Mouse (Mus musculus) hindbrain, postnatal 0 days (tissue): ENCODE data around the gene Grin3b. TPM values are rescaled to one million over a fixed set of nuclear protein-coding genes. Genes with fewer than 3 reads are reported as not detected.
A peak's percentile ranks its signal among the peaks of the same experiment; 100 is the strongest.

ENCODE experiments used
- ATAC-seq: fragments of 200-750 bp; cut with Nextera tagmentation; 2 replicates; pipeline ENCODE4 v1.8.0; 2017; ENCODE audit warnings: mild to moderate bottlenecking, moderate TSS enrichment, moderate library complexity
- DNase-seq: peaks from one replicate; pipeline ENCODE4 v3.0.0-alpha.2; 2015; ENCODE audit warnings: low spot score
- H3K27ac ChIP-seq: fragments of 300-500 bp; sonication (generic); 2 replicates; pipeline ENCODE4 v1.5.1; 2014; ENCODE audit warnings: mild to moderate bottlenecking
- H3K27me3 ChIP-seq: fragments of 300-500 bp; sonication (generic); 2 replicates; pipeline ENCODE4 v1.6.1; 2014; ENCODE audit warnings: low read length, mixed read lengths; ENCODE audit not compliant: insufficient read depth
- H3K36me3 ChIP-seq: fragments of 300-500 bp; sonication (generic); 2 replicates; pipeline ENCODE4 v1.6.1; 2014; ENCODE audit warnings: low read length, mixed read lengths; ENCODE audit not compliant: insufficient read depth
- H3K4me1 ChIP-seq: fragments of 300-500 bp; sonication (generic); 2 replicates; pipeline ENCODE4 v1.6.1; 2014; ENCODE audit warnings: antibody characterized with exemption, low read length, mixed read lengths; ENCODE audit not compliant: insufficient read depth
- H3K4me2 ChIP-seq: fragments of 300-500 bp; sonication (generic); 2 replicates; pipeline ENCODE4 v1.6.1; 2014; ENCODE audit warnings: low read depth, mild to moderate bottlenecking, low read length, moderate library complexity, mixed read lengths
- H3K4me3 ChIP-seq: fragments of 300-500 bp; sonication (generic); 2 replicates; pipeline ENCODE4 v1.5.1; 2014; ENCODE audit warnings: low read length
- H3K9ac ChIP-seq: fragments of 300-500 bp; sonication (generic); replicated peaks from 2 replicates; pipeline ENCODE4 v1.6.1; 2014; ENCODE audit warnings: mild to moderate bottlenecking, low read length, moderate library complexity, mixed read lengths
- H3K9me3 ChIP-seq: fragments of 300-500 bp; sonication (generic); 2 replicates; pipeline ENCODE4 v1.6.1; 2016; ENCODE audit warnings: low read length, mixed read lengths
- CTCF ChIP-seq: IDR thresholded peaks from 2 replicates; pipeline ENCODE4 v1.5.1; 2016; ENCODE audit warnings: antibody characterized with exemption, control low read depth, low read depth
- WGBS: fragments of 180-500 bp; shearing (Covaris S2); extraction: QIAGEN DNeasy Blood & Tissue Kit; methylation state at CpG from one replicate; pipeline ENCODE4 v1.1.7; 2014; 5-methylcytosine and 5-hydroxymethylcytosine counted together
- polyA plus RNA-seq: library from polyadenylated mRNA; unstranded; fragments of >200 nt; fragmentation: Nextera tagmentation; extraction: Ambion mirVana; gene quantifications from 2 replicates; pipeline ENCODE4 v1.2.1, GENCODE M21; 2015
- total RNA-seq: library from RNA; depleted of rRNA; stranded (reverse); fragments of >200 nt; gene quantifications from 2 replicates; pipeline ENCODE4 v1.2.3, GENCODE M21; 2014

Gene Grin3b
- total and polyA plus RNA-seq, 2 experiments from 2014 or later: 0.51 to 0.68 TPM

DNA sequence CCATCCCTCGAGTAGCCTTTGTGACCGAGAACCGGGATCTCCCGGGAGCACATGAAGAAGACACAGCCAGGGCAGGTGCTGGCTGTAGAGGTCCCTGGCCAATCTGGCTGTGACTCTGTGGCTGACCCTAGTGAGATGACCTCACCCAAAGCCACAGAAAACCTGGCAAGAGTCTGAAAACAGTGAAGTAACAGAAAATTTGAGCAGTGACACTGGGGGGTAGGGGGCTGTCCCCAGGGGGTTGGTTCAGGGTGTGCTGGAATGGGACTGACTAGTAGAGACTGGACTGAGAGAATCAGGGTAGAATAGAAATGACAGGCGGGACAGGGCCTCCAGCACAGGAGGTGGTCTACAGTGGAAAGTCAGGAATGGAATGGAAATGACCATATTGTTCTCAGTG is 12.7 kb downstream of the Grin3b start:
- H3K9ac ChIP-seq: peak overlapping the region; percentile 87
- ATAC-seq (no peak), DNase-seq (no peak)
- peaks cover 21% of the 10 kb centered on the region for H3K4me1 ChIP-seq
- no peak for TF ChIP-seq CTCF
- peaks cover 3% of the 10 kb centered on the region; the same call in 1 of the 2 replicates for H3K27me3 ChIP-seq
- peak overlapping the region; percentile 97; the same call in 1 of the 2 replicates for H3K27ac ChIP-seq
- H3K4me3 ChIP-seq: peak overlapping the region; percentile 68
- peaks cover 10% of the 10 kb centered on the region; the same call in 1 of the 2 replicates for H3K36me3 ChIP-seq
- H3K9me3 ChIP-seq: no peaks in the 10 kb centered on the region
- H3K4me2 ChIP-seq: peak overlapping the region; percentile 68
- 71% methylated on average over 5 of the region's 5 CpGs for WGBS

DNA sequence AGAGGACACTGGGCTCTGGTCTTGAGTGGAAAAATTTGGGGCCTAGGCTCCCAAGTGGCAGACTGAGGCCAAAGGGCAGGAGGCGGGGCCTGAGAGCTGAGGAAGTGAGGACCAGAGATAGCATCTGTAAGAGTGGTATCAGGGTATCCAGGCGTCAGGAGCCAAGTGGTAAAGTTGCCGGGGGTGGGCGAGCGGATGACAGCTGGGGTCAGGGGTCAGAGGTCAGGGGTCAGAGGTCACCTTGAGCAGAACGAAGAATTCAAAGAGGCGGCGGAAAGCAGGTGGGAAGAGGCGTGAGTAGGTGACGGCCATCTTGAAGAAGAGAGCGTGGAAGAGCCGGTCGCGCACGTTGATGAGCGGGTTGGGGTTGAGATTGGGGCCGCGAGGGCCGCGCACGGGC is 13.2 kb downstream of the Grin3b start:
- no peak for ATAC-seq
- WGBS: under 1% methylated on average over 14 of the region's 21 CpGs

DNA sequence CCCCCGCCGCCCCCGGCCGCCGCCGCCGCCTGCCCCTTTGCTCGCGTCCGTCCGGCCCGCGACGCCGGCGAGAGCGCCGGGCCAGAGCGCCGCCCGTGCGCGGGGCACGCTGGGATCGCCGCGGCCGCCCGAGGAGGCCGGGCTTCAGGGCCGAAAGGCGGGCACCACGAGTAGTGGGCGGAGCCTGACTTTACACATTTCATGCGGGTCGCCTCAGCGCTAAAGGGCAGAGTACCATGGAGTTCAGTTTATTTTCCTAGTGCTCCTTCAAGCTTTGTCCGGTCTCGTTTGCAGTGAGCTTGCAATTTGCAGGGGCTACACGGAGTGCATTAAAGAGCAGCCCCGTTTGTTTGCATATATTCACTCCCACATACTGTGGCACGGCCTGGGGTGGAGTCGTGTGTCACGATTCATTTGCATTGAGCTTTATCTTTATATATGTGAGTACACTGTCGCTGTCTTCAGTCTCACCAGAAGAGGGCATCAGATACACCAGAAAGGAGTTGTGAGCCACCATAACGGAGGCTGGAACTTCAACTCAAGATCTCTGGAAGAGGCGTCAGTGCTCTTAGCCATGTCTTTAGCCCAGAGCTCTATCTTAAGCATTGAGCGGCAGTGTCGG is 13.8 kb downstream of the Grin3b start, which contains the start of gene Tmem259:
Gene Tmem259 (minus strand): TSS at position 136 of the 622 bp plus-strand sequence.
- DNase-seq (peak; percentile 96), ATAC-seq (peak; percentile 85)
- 2% methylated on average over 43 of the region's 49 CpGs for WGBS
- H3K27me3 ChIP-seq: peaks cover 13% of the 10 kb centered on the region
- peak within 1 kb of the TSS; percentile 68 for H3K4me3 ChIP-seq
- peaks cover 21% of the 10 kb centered on the region for H3K4me1 ChIP-seq
- H3K4me2 ChIP-seq: peak within 1 kb of the TSS; percentile 68
- peak; percentile 86 for TF ChIP-seq CTCF
- H3K36me3 ChIP-seq: no peaks in the 10 kb centered on the region; the same call in 1 of the 2 replicates
- no peaks in the 10 kb centered on the region for H3K9me3 ChIP-seq
- peak within 1 kb of the TSS; percentile 97 for H3K27ac ChIP-seq
- peak within 1 kb of the TSS; percentile 87 for H3K9ac ChIP-seq

More for the DNA sequence above, 13.2 kb downstream of the Grin3b start:
- peaks cover 7% of the 10 kb centered on the region; the same call in 1 of the 2 replicates for H3K27me3 ChIP-seq
- peak overlapping the region; percentile 97 for H3K27ac ChIP-seq
- DNase-seq: peak; percentile 66
- H3K4me3 ChIP-seq: peak overlapping the region; percentile 68
- peaks cover 21% of the 10 kb centered on the region for H3K4me1 ChIP-seq
- TF ChIP-seq CTCF: no peak
- H3K4me2 ChIP-seq: peak overlapping the region; percentile 68
- peaks cover 5% of the 10 kb centered on the region; the same call in 1 of the 2 replicates for H3K36me3 ChIP-seq
- H3K9me3 ChIP-seq: no peaks in the 10 kb centered on the region
- peak overlapping the region; percentile 87 for H3K9ac ChIP-seq

DNA sequence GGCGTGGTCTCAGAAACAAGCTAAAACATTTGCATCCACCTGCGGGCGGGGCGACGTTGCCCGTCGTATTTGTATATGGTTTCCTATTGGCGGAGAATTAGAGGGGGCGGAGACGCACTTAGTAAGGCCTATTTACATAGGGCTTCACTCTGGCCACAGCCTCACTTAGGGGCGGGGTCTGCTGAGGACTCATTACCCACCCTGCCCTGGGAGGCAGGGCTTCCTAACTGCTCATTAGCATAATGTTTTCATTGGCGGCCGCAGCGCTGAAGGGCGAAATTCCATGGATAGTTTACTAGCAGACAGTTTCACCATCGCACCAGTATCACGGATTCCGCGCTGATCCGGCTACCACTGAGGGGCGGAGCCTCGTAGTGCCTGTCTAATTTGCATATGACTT is 14.4 kb downstream of the Grin3b start:
- TF ChIP-seq CTCF: no peak
- Histone ChIP-seq H3K9me3 (no peaks in the 10 kb centered on the region), H3K9ac (peak overlapping the region; percentile 87), H3K27ac (peak overlapping the region; percentile 97), H3K4me2 (peak overlapping the region; percentile 68), H3K4me3 (peak overlapping the region; percentile 68), H3K27me3 (peaks cover 19% of the 10 kb centered on the region), H3K4me1 (peaks cover 21% of the 10 kb centered on the region), H3K36me3 (no peaks in the 10 kb centered on the region)
- under 1% methylated on average over 22 of the region's 22 CpGs for WGBS
- ATAC-seq: peak; percentile 95
- DNase-seq: peak; percentile 99

DNA sequence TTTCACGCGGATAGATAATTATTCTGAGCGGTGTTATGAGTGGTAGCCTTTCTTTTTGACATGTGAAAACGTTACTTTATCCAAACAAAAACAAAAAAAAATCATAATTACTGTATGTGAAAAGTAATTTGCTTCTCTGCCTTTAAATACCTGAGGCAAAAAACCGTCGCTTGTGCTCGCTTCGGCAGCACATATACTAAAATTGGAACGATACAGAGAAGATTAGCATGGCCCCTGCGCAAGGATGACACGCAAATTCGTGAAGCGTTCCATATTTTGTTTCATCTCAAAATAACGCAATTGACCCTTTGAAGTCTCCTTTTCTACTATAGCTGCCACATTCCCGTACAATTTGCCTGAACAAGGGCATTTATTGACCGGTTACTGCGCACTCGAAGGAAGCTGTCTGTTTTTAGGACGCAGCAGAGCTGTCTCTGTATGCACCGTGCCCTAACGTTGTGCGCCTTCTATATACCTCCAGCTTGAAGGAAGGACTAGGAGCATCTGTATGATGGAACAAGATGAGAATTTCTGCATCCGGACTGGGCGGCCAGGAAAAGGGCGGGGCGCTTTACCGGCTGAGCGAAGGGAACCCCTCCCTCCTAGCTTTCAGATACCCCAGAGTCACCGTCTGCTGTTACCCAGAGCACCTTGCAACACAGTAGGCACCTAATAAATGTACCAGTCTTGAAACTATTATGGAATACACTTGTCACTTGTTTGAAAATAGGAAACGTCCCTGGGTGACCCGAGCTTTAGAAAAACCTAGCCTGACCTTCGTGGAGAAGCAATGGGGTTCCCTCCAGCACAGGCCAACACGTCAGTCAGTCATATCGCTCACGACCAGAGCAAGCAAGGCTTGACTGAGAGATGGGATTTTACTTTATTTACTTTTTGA is 15.1 kb downstream of the Grin3b start:
- H3K36me3 ChIP-seq: no peaks in the 10 kb centered on the region
- H3K4me1 ChIP-seq: peaks cover 21% of the 10 kb centered on the region
- DNase-seq: peak; percentile 77

DNA sequence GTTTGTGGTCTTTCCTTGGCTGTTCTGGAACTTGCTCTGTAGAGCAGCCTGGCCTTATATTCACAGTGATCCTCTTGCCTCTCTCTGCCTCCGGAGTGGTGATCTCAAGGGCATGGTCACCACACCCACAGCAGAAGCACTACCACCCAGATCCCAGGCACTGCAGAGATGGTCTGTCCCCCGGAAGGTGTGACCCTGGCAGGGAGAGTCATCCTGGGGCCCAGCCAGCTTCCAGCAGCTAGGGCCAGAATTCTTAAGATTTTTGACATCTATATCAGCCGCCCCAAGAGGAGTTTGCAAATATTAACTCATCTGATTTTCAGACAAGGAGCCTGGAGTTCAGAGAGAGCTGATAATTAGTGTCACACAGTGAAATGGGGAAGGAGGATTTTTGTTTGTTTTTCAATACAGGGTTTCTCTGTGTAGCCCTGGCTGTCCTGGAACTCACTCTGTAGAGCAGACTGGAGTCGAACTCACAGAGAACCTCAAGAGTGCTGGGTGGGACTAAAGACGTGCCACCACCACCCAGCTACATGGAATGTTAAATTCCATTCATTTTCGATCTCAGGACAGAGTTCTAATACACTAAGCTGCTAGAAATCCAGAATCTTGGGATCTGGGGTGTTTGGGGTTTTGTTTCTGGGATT is 15.8 kb downstream of the Grin3b start:
- WGBS: 41% methylated on average over 6 of the region's 6 CpGs
- TF ChIP-seq CTCF: no peak
- Histone ChIP-seq H3K9ac (peak overlapping the region; percentile 87; the same call in 1 of the 2 replicates), H3K4me2 (peak overlapping the region; percentile 68), H3K27ac (peak overlapping the region; percentile 97), H3K36me3 (no peaks in the 10 kb centered on the region), H3K9me3 (no peaks in the 10 kb centered on the region), H3K4me3 (peak overlapping the region; percentile 68), H3K27me3 (peaks cover 22% of the 10 kb centered on the region), H3K4me1 (peaks cover 21% of the 10 kb centered on the region)
- ATAC-seq: no peak
- DNase-seq: no peak

More for the DNA sequence above, 15.1 kb downstream of the Grin3b start:
- Histone ChIP-seq H3K4me2 (peak overlapping the region; percentile 68), H3K27me3 (peaks cover 22% of the 10 kb centered on the region), H3K9me3 (no peaks in the 10 kb centered on the region), H3K4me3 (peak overlapping the region; percentile 68), H3K27ac (peak overlapping the region; percentile 97), H3K9ac (peak overlapping the region; percentile 87)
- WGBS: 2% methylated on average over 35 of the region's 35 CpGs
- ATAC-seq: no peak
- TF ChIP-seq CTCF: no peak
